Mouse (Mus musculus) brown adipose tissue, adult 24 weeks (tissue): ENCODE measurements around the gene Olig2. TPM values are rescaled to one million over a fixed set of nuclear protein-coding genes. Genes with fewer than 3 reads are reported as not detected.

ENCODE experiments used
- H3K27ac ChIP-seq: fragments of 200-500 bp; replicated peaks from 2 replicates; pipeline ENCODE4 v1.5.1; 2012; ENCODE audit warnings: low read depth, mild to moderate bottlenecking, low read length
- H3K4me1 ChIP-seq: fragments of 200-500 bp; 2 replicates; pipeline ENCODE4 v1.6.1; 2012; ENCODE audit warnings: low read length, mixed read lengths; ENCODE audit not compliant: control insufficient read depth, insufficient read depth, insufficient read length
- H3K4me3 ChIP-seq: fragments of 200-500 bp; 2 replicates; pipeline ENCODE4 v1.5.1; 2012; ENCODE audit warnings: low read depth, mild to moderate bottlenecking, low read length, moderate library complexity; ENCODE audit not compliant: insufficient read depth
- polyA plus RNA-seq: library from polyadenylated mRNA; stranded (reverse); fragments of >200 nt; gene quantifications from 2 replicates; pipeline ENCODE4 v1.2.4, GENCODE M21; 2012; ENCODE audit not compliant: missing spikeins, insufficient read depth, insufficient read length

Olig2 gene
- polyA plus RNA-seq, 1 experiment = not detected

- no peak overlapping the region for H3K27ac ChIP-seq
- H3K4me3 ChIP-seq = peak overlapping the region; percentile 28
- H3K4me1 ChIP-seq = no peaks in the 10 kb centered on the region
Measured at GRCm38 (mm10) chr16:91222643-91223271, 2.5 kb upstream of the Olig2 start.

GRCm38 (mm10) chr16:91223327-91224067, 1.8 kb upstream of the Olig2 start:
- Histone ChIP-seq H3K27ac (no peak overlapping the region), H3K4me3 (no peak overlapping the region), H3K4me1 (no peaks in the 10 kb centered on the region)

GRCm38 (mm10) chr16:91224068-91224402, 1.2 kb upstream of the Olig2 start:
- H3K27ac ChIP-seq = no peak overlapping the region
- no peak overlapping the region for H3K4me3 ChIP-seq
- no peaks in the 10 kb centered on the region for H3K4me1 ChIP-seq

GRCm38 (mm10) chr16:91224481-91225232, 600 bp upstream of the Olig2 start:
- H3K27ac ChIP-seq = no peak overlapping the region
- H3K4me1 ChIP-seq = no peaks in the 10 kb centered on the region
- H3K4me3 ChIP-seq = no peak overlapping the region

- Histone ChIP-seq H3K4me3 (no peak overlapping the region), H3K27ac (no peak overlapping the region), H3K4me1 (no peaks in the 10 kb centered on the region)
Measured at GRCm38 (mm10) chr16:91226038-91226882, 1.0 kb downstream of the Olig2 start.

- no peak overlapping the region for H3K4me3 ChIP-seq
- no peak overlapping the region for H3K27ac ChIP-seq
- H3K4me1 ChIP-seq = no peaks in the 10 kb centered on the region
Measured at GRCm38 (mm10) chr16:91226883-91227759, 1.9 kb downstream of the Olig2 start.

GRCm38 (mm10) chr16:91227760-91228043, 2.4 kb downstream of the Olig2 start:
- H3K27ac ChIP-seq = no peak overlapping the region
- H3K4me3 ChIP-seq = no peak overlapping the region
- no peaks in the 10 kb centered on the region for H3K4me1 ChIP-seq

- no peak overlapping the region for H3K4me3 ChIP-seq
- no peak overlapping the region for H3K27ac ChIP-seq
Measured at GRCm38 (mm10) chr16:91228238-91229071, 3.2 kb downstream of the Olig2 start.

GRCm38 (mm10) chr16:91229072-91229348, 3.8 kb downstream of the Olig2 start:
- no peak overlapping the region for H3K27ac ChIP-seq
- no peak overlapping the region for H3K4me3 ChIP-seq
- H3K4me1 ChIP-seq = no peaks in the 10 kb centered on the region

More at GRCm38 (mm10) chr16:91228238-91229071, 3.2 kb downstream of the Olig2 start:
- H3K4me1 ChIP-seq = no peaks in the 10 kb centered on the region

GRCm38 (mm10) chr16:91229643-91230042, 4.4 kb downstream of the Olig2 start:
- no peak overlapping the region for H3K4me3 ChIP-seq
- no peaks in the 10 kb centered on the region for H3K4me1 ChIP-seq
- H3K27ac ChIP-seq = no peak overlapping the region

- Histone ChIP-seq H3K4me1 (no peaks in the 10 kb centered on the region), H3K27ac (no peak overlapping the region), H3K4me3 (no peak overlapping the region)
Measured at GRCm38 (mm10) chr16:91231781-91232469, 6.7 kb downstream of the Olig2 start.

GRCm38 (mm10) chr16:91232470-91233240, 7.4 kb downstream of the Olig2 start:
- Histone ChIP-seq H3K27ac (no peak overlapping the region), H3K4me3 (no peak overlapping the region)

More at GRCm38 (mm10) chr16:91232470-91233240, 7.4 kb downstream of the Olig2 start:
- no peaks in the 10 kb centered on the region for H3K4me1 ChIP-seq
